Mouse (Mus musculus): ENCODE measurements around the gene Plekha7. TPM values are rescaled to one million over a fixed set of nuclear protein-coding genes. Genes with fewer than 3 reads are reported as not detected.

The Plekha7 gene
- polyA plus RNA-seq, 1 experiment from 2014 or later: 9.7 TPM

GRCm38 (mm10) chr7:116262101-116262500 is 46.1 kb downstream of the Plekha7 start:
- Histone ChIP-seq H3K4me2 (replicated peaks) (no peak overlapping the region), H3K4me1 (peaks cover 17% of the 10 kb centered on the region), H3K27ac (replicated peaks) (no peak overlapping the region), H3K36me3 (no peaks in the 10 kb centered on the region), H3K9ac (replicated peaks) (no peak overlapping the region), H3K9me3 (no peaks in the 10 kb centered on the region), H3K27me3 (no peaks in the 10 kb centered on the region), H3K4me3 (no peak overlapping the region)
- WGBS: 18% methylated on average over 4 of the region's 4 CpGs
- peak; percentile 62 for ATAC-seq (replicated peaks)

- Histone ChIP-seq H3K4me2 (replicated peaks) (no peak overlapping the region), H3K4me3 (no peak overlapping the region), H3K27me3 (no peaks in the 10 kb centered on the region), H3K36me3 (no peaks in the 10 kb centered on the region), H3K27ac (replicated peaks) (no peak overlapping the region), H3K9ac (replicated peaks) (no peak overlapping the region), H3K9me3 (no peaks in the 10 kb centered on the region), H3K4me1 (peaks cover 17% of the 10 kb centered on the region)
- ATAC-seq (replicated peaks): no peak
- 75% methylated on average over 4 of the region's 4 CpGs for WGBS
Observed at GRCm38 (mm10) chr7:116260826-116261615, 47.2 kb downstream of the Plekha7 start.

DNA sequence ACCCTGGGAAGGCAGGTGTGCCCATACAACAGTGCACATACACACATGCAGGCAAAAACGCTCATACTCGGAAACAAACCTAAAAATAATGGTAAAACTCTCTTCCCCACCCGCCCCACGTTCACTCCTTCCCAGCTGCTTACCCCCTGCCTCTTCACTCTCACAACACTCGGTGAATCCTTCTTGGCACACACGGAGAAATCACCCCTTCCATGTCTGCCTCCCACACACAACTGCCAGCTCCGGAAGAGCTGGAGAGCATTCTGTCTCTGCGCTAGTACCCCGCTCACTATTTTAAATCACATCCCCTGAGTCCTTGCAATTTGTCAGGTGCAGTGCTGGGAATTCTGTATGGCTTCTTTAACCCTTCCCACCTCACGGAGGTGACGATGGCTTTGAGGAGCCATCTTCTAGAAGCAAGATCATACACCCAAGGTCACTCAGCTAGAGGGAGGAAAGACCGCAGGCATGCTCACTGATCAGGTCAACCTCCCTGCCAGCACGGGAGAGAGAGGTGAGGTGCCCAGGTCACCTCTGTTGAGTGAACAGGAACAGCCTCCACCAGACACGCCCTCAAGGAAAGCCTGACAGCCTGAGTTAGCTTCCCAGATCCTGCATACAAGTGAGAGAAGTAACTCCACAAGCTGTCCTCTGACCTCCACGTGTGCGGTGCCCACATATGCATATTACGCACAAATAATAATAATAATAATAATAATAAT is 49.6 kb downstream of the Plekha7 start:
- H3K27me3 ChIP-seq: no peaks in the 10 kb centered on the region
- no peak overlapping the region for H3K9ac ChIP-seq (replicated peaks)
- no peaks in the 10 kb centered on the region for H3K9me3 ChIP-seq
- peaks cover 17% of the 10 kb centered on the region for H3K4me1 ChIP-seq
- WGBS: 80% methylated on average over 17 of the region's 17 CpGs
- no peak for ATAC-seq (replicated peaks)
- H3K4me3 ChIP-seq: no peak overlapping the region
- H3K36me3 ChIP-seq: no peaks in the 10 kb centered on the region
- no peak overlapping the region for H3K27ac ChIP-seq (replicated peaks)
- no peak overlapping the region for H3K4me2 ChIP-seq (replicated peaks)

- H3K27ac ChIP-seq (replicated peaks): no peak overlapping the region
- no peaks in the 10 kb centered on the region for H3K9me3 ChIP-seq
- H3K4me2 ChIP-seq (replicated peaks): no peak overlapping the region
- H3K27me3 ChIP-seq: no peaks in the 10 kb centered on the region
- no peak overlapping the region for H3K4me3 ChIP-seq
- H3K4me1 ChIP-seq: peaks cover 14% of the 10 kb centered on the region
- no peaks in the 10 kb centered on the region for H3K36me3 ChIP-seq
- no peak overlapping the region for H3K9ac ChIP-seq (replicated peaks)
- ATAC-seq (replicated peaks): no peak
- 95% methylated on average over 10 of the region's 10 CpGs for WGBS
Observed at GRCm38 (mm10) chr7:116257953-116258352, 50.2 kb downstream of the Plekha7 start.

GRCm38 (mm10) chr7:116255664-116256063 is 52.5 kb downstream of the Plekha7 start:
- Histone ChIP-seq H3K36me3 (no peaks in the 10 kb centered on the region), H3K27me3 (no peaks in the 10 kb centered on the region), H3K27ac (replicated peaks) (no peak overlapping the region), H3K9ac (replicated peaks) (no peak overlapping the region), H3K4me2 (replicated peaks) (no peak overlapping the region), H3K4me1 (no peaks in the 10 kb centered on the region), H3K4me3 (no peak overlapping the region), H3K9me3 (no peaks in the 10 kb centered on the region)
- 86% methylated on average over 5 of the region's 5 CpGs for WGBS
- no peak for ATAC-seq (replicated peaks)

DNA sequence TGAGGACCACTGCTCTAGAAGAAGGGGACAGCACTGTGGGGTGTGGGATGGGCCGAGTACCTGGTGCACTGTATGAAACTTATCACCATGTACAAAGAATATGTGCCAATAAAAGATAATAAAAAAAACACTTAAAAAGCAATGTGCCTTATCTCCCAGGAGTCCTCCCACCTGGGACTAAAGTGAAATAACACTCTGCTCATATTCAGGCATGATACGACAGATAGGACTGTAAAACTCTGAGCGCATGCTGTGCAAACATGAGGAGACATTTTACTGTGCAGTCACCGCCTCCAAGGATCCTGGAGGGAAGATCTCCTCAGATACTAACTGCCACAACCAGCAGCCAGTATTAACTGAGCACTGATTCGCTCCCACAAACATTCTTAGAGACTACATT is 53.5 kb downstream of the Plekha7 start:
- Histone ChIP-seq H3K9ac (replicated peaks) (no peak overlapping the region), H3K4me1 (no peaks in the 10 kb centered on the region), H3K27me3 (no peaks in the 10 kb centered on the region), H3K27ac (replicated peaks) (no peak overlapping the region), H3K4me3 (no peak overlapping the region), H3K9me3 (no peaks in the 10 kb centered on the region), H3K36me3 (no peaks in the 10 kb centered on the region), H3K4me2 (replicated peaks) (no peak overlapping the region)
- ATAC-seq (replicated peaks): no peak
- WGBS: 91% methylated on average over 5 of the region's 5 CpGs

GRCm38 (mm10) chr7:116252470-116252869 is 55.7 kb downstream of the Plekha7 start:
- Histone ChIP-seq H3K36me3 (no peaks in the 10 kb centered on the region), H3K27me3 (no peaks in the 10 kb centered on the region), H3K9ac (replicated peaks) (no peak overlapping the region), H3K4me3 (no peak overlapping the region), H3K27ac (replicated peaks) (no peak overlapping the region), H3K4me2 (replicated peaks) (no peak overlapping the region), H3K9me3 (no peaks in the 10 kb centered on the region), H3K4me1 (no peaks in the 10 kb centered on the region)
- WGBS: 95% methylated on average over 4 of the region's 4 CpGs
- no peak for ATAC-seq (replicated peaks)

- no peak overlapping the region for H3K4me2 ChIP-seq (replicated peaks)
- no peak for ATAC-seq (replicated peaks)
- H3K27me3 ChIP-seq: no peaks in the 10 kb centered on the region
- no peaks in the 10 kb centered on the region for H3K9me3 ChIP-seq
- WGBS: 87% methylated on average over 3 of the region's 3 CpGs
- no peak overlapping the region for H3K27ac ChIP-seq (replicated peaks)
- H3K36me3 ChIP-seq: no peaks in the 10 kb centered on the region
- no peak overlapping the region for H3K9ac ChIP-seq (replicated peaks)
- peaks cover 8% of the 10 kb centered on the region for H3K4me1 ChIP-seq
- no peak overlapping the region for H3K4me3 ChIP-seq
Observed at GRCm38 (mm10) chr7:116251516-116251915, 56.7 kb downstream of the Plekha7 start.

- H3K4me3 ChIP-seq: no peak overlapping the region
- H3K36me3 ChIP-seq: no peaks in the 10 kb centered on the region
- no peak for ATAC-seq (replicated peaks)
- H3K9ac ChIP-seq (replicated peaks): no peak overlapping the region
- H3K27me3 ChIP-seq: no peaks in the 10 kb centered on the region
- WGBS: 96% methylated on average over 11 of the region's 11 CpGs
- peaks cover 16% of the 10 kb centered on the region for H3K4me1 ChIP-seq
- no peak overlapping the region for H3K27ac ChIP-seq (replicated peaks)
- no peaks in the 10 kb centered on the region for H3K9me3 ChIP-seq
- H3K4me2 ChIP-seq (replicated peaks): no peak overlapping the region
Observed at GRCm38 (mm10) chr7:116248536-116248935, 59.6 kb downstream of the Plekha7 start.

- 20% methylated on average over 6 of the region's 7 CpGs for WGBS
- no peaks in the 10 kb centered on the region for H3K27me3 ChIP-seq
- H3K27ac ChIP-seq (replicated peaks): no peak overlapping the region
- no peak overlapping the region for H3K9ac ChIP-seq (replicated peaks)
- H3K4me1 ChIP-seq: peaks cover 16% of the 10 kb centered on the region
- no peaks in the 10 kb centered on the region for H3K9me3 ChIP-seq
- H3K4me2 ChIP-seq (replicated peaks): no peak overlapping the region
- H3K4me3 ChIP-seq: no peak overlapping the region
- ATAC-seq (replicated peaks): no peak; the same call in 1 of the 2 replicates
- no peaks in the 10 kb centered on the region for H3K36me3 ChIP-seq
Observed at GRCm38 (mm10) chr7:116247377-116247729, 60.8 kb downstream of the Plekha7 start.

GRCm38 (mm10) chr7:116246696-116247376 is 61.3 kb downstream of the Plekha7 start:
- Histone ChIP-seq H3K4me2 (replicated peaks) (peak overlapping the region; percentile 25; the same call in 1 of the 2 replicates), H3K9me3 (no peaks in the 10 kb centered on the region), H3K9ac (replicated peaks) (no peak overlapping the region), H3K36me3 (no peaks in the 10 kb centered on the region), H3K27ac (replicated peaks) (no peak overlapping the region), H3K27me3 (no peaks in the 10 kb centered on the region), H3K4me1 (peaks cover 16% of the 10 kb centered on the region), H3K4me3 (no peak overlapping the region)
- ATAC-seq (replicated peaks): no peak; the same call in 1 of the 2 replicates
- WGBS: 39% methylated on average over 15 of the region's 15 CpGs
